Mouse (Mus musculus) hindbrain, embryonic 15.5 days (tissue): ENCODE data around the gene Shf. TPM values are rescaled to one million over a fixed set of nuclear protein-coding genes. Genes with fewer than 3 reads are reported as not detected.
"Not testable (repeated sequence)": the region's sequence is repeated elsewhere in the genome, so short reads cannot be mapped to it uniquely, and the experiment has no call there.

ENCODE experiments used
- ATAC-seq: fragments of 200-750 bp; cut with Nextera tagmentation; 2 replicates; pipeline ENCODE4 v1.8.0; 2017; ENCODE audit warnings: low read depth, moderate number of reproducible peaks, moderate TSS enrichment; ENCODE audit not compliant: low FRiP score
- H3K27ac ChIP-seq: fragments of 300-500 bp; sonication (generic); replicated peaks from 2 replicates; pipeline ENCODE4 v1.5.1; 2015; ENCODE audit warnings: mild to moderate bottlenecking, inconsistent platforms
- H3K27me3 ChIP-seq: fragments of 300-500 bp; sonication (generic); 2 replicates; pipeline ENCODE4 v1.6.1; 2015; ENCODE audit warnings: control low read depth, inconsistent platforms
- H3K36me3 ChIP-seq: fragments of 300-500 bp; sonication (generic); 2 replicates; pipeline ENCODE4 v1.6.1; 2015; ENCODE audit warnings: control low read depth, inconsistent platforms
- H3K4me1 ChIP-seq: fragments of 300-500 bp; sonication (generic); replicated peaks from 2 replicates; pipeline ENCODE4 v1.6.1; 2015; ENCODE audit warnings: control low read depth, inconsistent platforms
- H3K4me2 ChIP-seq: fragments of 300-500 bp; sonication (generic); 2 replicates; pipeline ENCODE4 v1.6.1; 2015; ENCODE audit warnings: moderate library complexity, mild to moderate bottlenecking, inconsistent platforms
- H3K4me3 ChIP-seq: fragments of 300-500 bp; sonication (generic); 2 replicates; pipeline ENCODE4 v1.5.1; 2015; ENCODE audit warnings: mild to moderate bottlenecking, inconsistent platforms
- H3K9ac ChIP-seq: fragments of 300-500 bp; sonication (generic); 2 replicates; pipeline ENCODE4 v1.6.1; 2015; ENCODE audit warnings: inconsistent platforms
- H3K9me3 ChIP-seq: fragments of 300-500 bp; sonication (generic); 2 replicates; pipeline ENCODE4 v1.6.1; 2016; ENCODE audit warnings: control low read depth, inconsistent platforms
- WGBS: fragments of 180-500 bp; shearing (Covaris S2); methylation state at CpG from one replicate; pipeline ENCODE4 v1.1.7; 2015; 5-methylcytosine and 5-hydroxymethylcytosine counted together
- polyA plus RNA-seq: library from polyadenylated mRNA; unstranded; fragments of >200 nt; fragmentation: Nextera tagmentation; extraction: Ambion mirVana; gene quantifications from 2 replicates; pipeline ENCODE4 v1.2.1, GENCODE M21; 2015

Shf gene
- polyA plus RNA-seq, 1 experiment from 2014 or later, result 12.6 TPM

DNA sequence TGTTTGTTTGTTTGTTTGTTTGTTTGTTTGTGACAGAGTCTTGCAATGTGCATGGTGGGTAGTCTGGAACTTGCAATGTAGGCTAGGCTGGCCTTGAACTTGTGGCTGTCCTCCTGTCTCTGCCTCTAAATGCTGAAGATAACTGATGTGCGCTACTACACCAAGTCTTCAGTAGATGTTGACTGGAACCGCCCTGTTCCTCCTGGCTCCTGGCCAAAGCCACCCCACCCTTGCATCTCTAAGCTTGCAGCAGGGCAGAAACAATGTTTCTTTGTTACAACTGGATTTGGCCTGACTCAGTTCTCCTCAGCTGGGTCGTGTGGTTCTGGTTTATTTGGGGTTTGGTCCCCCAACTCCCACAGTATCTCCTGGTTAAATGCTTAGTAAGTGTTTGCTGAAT is 34.8 kb downstream of the Shf start:
- Histone ChIP-seq H3K4me2 (no peak overlapping the region), H3K4me1 (no peaks in the 10 kb centered on the region), H3K36me3 (no peaks in the 10 kb centered on the region), H3K9ac (no peak overlapping the region), H3K27ac (no peak overlapping the region), H3K9me3 (no peaks in the 10 kb centered on the region), H3K27me3 (no peaks in the 10 kb centered on the region), H3K4me3 (no peak overlapping the region)
- ATAC-seq, result no peak
- 58% methylated on average over 3 of the region's 3 CpGs for WGBS

- WGBS, result 87% methylated on average over 3 of the region's 3 CpGs
- Histone ChIP-seq H3K27me3 (no peaks in the 10 kb centered on the region), H3K4me3 (no peak overlapping the region), H3K27ac (no peak overlapping the region), H3K36me3 (no peaks in the 10 kb centered on the region), H3K4me2 (no peak overlapping the region), H3K9ac (no peak overlapping the region), H3K9me3 (no peaks in the 10 kb centered on the region), H3K4me1 (no peaks in the 10 kb centered on the region)
- no peak for ATAC-seq
Observed at GRCm38 (mm10) chr2:122332222-122332621, 36.7 kb downstream of the Shf start.

GRCm38 (mm10) chr2:122330317-122330716 is 38.6 kb downstream of the Shf start:
- not testable (repeated sequence) for H3K4me3 ChIP-seq, H3K27me3 ChIP-seq, H3K9me3 ChIP-seq, ATAC-seq, H3K36me3 ChIP-seq, H3K27ac ChIP-seq, H3K9ac ChIP-seq, H3K4me1 ChIP-seq, H3K4me2 ChIP-seq
- WGBS, result 86% methylated on average over 6 of the region's 6 CpGs

DNA sequence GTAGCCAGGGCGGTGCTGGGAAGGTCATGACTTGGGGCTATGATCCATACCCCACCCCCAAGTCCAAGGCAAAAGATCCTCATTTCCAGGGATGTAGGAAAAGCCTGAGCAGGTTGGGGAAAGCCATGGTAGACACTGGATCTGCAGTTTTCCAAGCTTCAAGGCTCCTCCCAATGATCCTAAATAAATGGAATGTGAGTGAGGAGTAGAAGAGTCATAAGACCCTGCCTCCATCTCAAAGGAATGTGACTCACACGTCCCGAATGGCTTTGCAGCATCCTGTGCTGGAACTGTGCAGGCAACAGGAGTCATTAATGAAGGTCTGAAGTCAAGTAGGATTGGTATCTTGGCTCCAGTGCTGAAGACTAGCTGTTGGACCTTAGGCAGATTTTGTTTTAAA is 41.0 kb downstream of the Shf start:
- 75% methylated on average over 3 of the region's 3 CpGs for WGBS
- no peak overlapping the region for H3K4me2 ChIP-seq
- no peak for ATAC-seq

GRCm38 (mm10) chr2:122325361-122325760 is 43.6 kb downstream of the Shf start:
- ATAC-seq, result no peak

More for the DNA sequence above, 41.0 kb downstream of the Shf start:
- Histone ChIP-seq H3K27me3 (no peaks in the 10 kb centered on the region), H3K36me3 (no peaks in the 10 kb centered on the region), H3K9me3 (no peaks in the 10 kb centered on the region), H3K4me1 (no peaks in the 10 kb centered on the region), H3K27ac (no peak overlapping the region), H3K4me3 (no peak overlapping the region), H3K9ac (no peak overlapping the region)

GRCm38 (mm10) chr2:122324586-122324985 is 44.4 kb downstream of the Shf start:
- Histone ChIP-seq H3K4me3 (no peak overlapping the region), H3K36me3 (no peaks in the 10 kb centered on the region), H3K27ac (no peak overlapping the region), H3K9ac (no peak overlapping the region), H3K9me3 (no peaks in the 10 kb centered on the region), H3K4me2 (no peak overlapping the region), H3K27me3 (no peaks in the 10 kb centered on the region), H3K4me1 (no peaks in the 10 kb centered on the region)
- ATAC-seq, result no peak
- 89% methylated on average over 3 of the region's 3 CpGs for WGBS

More at GRCm38 (mm10) chr2:122325361-122325760, 43.6 kb downstream of the Shf start:
- H3K27ac ChIP-seq, result no peak overlapping the region
- 76% methylated on average over 2 of the region's 2 CpGs for WGBS
- no peak overlapping the region for H3K9ac ChIP-seq
- H3K4me1 ChIP-seq, result no peaks in the 10 kb centered on the region
- H3K4me2 ChIP-seq, result no peak overlapping the region
- H3K4me3 ChIP-seq, result no peak overlapping the region
- H3K27me3 ChIP-seq, result no peaks in the 10 kb centered on the region
- no peaks in the 10 kb centered on the region for H3K9me3 ChIP-seq
- H3K36me3 ChIP-seq, result no peaks in the 10 kb centered on the region

- H3K27ac ChIP-seq, result no peak overlapping the region
- WGBS, result 59% methylated on average over 3 of the region's 3 CpGs
- no peak for ATAC-seq
- no peaks in the 10 kb centered on the region for H3K36me3 ChIP-seq
- no peaks in the 10 kb centered on the region for H3K9me3 ChIP-seq
- no peaks in the 10 kb centered on the region for H3K4me1 ChIP-seq
- no peak overlapping the region for H3K4me3 ChIP-seq
- H3K4me2 ChIP-seq, result no peak overlapping the region
- no peak overlapping the region for H3K9ac ChIP-seq
- no peaks in the 10 kb centered on the region for H3K27me3 ChIP-seq
Observed at GRCm38 (mm10) chr2:122323960-122324359, 45.0 kb downstream of the Shf start.

DNA sequence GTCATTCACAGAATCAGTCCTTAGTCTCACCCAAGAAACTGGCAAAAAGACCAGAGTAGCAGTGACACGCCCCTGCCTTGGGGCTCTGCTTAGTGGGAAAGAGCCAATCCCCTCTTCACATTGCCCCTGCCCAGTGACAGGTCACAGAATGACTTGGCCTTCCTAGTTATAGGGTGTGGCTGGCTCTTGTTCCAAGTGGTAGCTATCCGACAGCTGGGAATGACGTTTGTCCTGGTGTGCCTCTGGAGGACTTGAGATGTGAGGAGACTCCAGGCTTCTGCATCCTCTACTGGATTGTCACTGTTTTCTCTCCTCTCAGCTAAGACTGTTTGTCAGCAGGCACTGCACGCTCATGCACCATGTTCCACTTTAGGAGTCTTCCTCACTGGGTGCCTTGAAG is 51.6 kb downstream of the Shf start:
- H3K9ac ChIP-seq, result no peak overlapping the region
- H3K4me3 ChIP-seq, result no peak overlapping the region
- H3K4me2 ChIP-seq, result no peak overlapping the region
- no peaks in the 10 kb centered on the region for H3K36me3 ChIP-seq
- 81% methylated on average over 4 of the region's 4 CpGs for WGBS
- no peak for ATAC-seq
- peaks cover 19% of the 10 kb centered on the region for H3K27me3 ChIP-seq
- H3K4me1 ChIP-seq, result peaks cover 11% of the 10 kb centered on the region; the same call in 1 of the 2 replicates
- no peaks in the 10 kb centered on the region for H3K9me3 ChIP-seq
- H3K27ac ChIP-seq, result no peak overlapping the region

- Histone ChIP-seq H3K9me3 (no peaks in the 10 kb centered on the region), H3K27me3 (peaks cover 22% of the 10 kb centered on the region), H3K27ac (no peak within 1 kb of the TSS), H3K9ac (no peak within 1 kb of the TSS), H3K4me3 (no peak within 1 kb of the TSS), H3K4me2 (no peak within 1 kb of the TSS), H3K4me1 (peaks cover 11% of the 10 kb centered on the region; the same call in 1 of the 2 replicates), H3K36me3 (no peaks in the 10 kb centered on the region)
- 90% methylated on average over 7 of the region's 7 CpGs for WGBS
- ATAC-seq, result no peak
Observed at GRCm38 (mm10) chr2:122315372-122315771, 53.6 kb downstream of the Shf start, which contains the start of gene Duox1. Gene Duox1 (plus strand): TSS chr2:122315672.

GRCm38 (mm10) chr2:122313536-122313935 is 55.4 kb downstream of the Shf start, which contains the start of gene Duoxa1:
Gene Duoxa1 (minus strand): TSS chr2:122313730.
- 3% methylated on average over 24 of the region's 24 CpGs for WGBS
- Histone ChIP-seq H3K4me1 (peaks cover 11% of the 10 kb centered on the region; the same call in 1 of the 2 replicates), H3K36me3 (no peaks in the 10 kb centered on the region), H3K4me3 (peak within 1 kb of the TSS; percentile 17), H3K9me3 (no peaks in the 10 kb centered on the region), H3K27ac (no peak within 1 kb of the TSS), H3K9ac (no peak within 1 kb of the TSS), H3K4me2 (peak within 1 kb of the TSS; percentile 44), H3K27me3 (peaks cover 22% of the 10 kb centered on the region)
- ATAC-seq, result peak; percentile 48; the same call in 1 of the 2 replicates

- H3K4me1 ChIP-seq, result peaks cover 11% of the 10 kb centered on the region; the same call in 1 of the 2 replicates
- peak overlapping the region; percentile 44 for H3K4me2 ChIP-seq
- 5% methylated on average over 27 of the region's 27 CpGs for WGBS
- peak; percentile 51; the same call in 1 of the 2 replicates for ATAC-seq
- no peaks in the 10 kb centered on the region for H3K36me3 ChIP-seq
- H3K9me3 ChIP-seq, result no peaks in the 10 kb centered on the region
- peak overlapping the region; percentile 17 for H3K4me3 ChIP-seq
- peaks cover 22% of the 10 kb centered on the region for H3K27me3 ChIP-seq
- H3K9ac ChIP-seq, result no peak overlapping the region
- no peak overlapping the region for H3K27ac ChIP-seq
Observed at GRCm38 (mm10) chr2:122312722-122313417, 56.1 kb downstream of the Shf start.

DNA sequence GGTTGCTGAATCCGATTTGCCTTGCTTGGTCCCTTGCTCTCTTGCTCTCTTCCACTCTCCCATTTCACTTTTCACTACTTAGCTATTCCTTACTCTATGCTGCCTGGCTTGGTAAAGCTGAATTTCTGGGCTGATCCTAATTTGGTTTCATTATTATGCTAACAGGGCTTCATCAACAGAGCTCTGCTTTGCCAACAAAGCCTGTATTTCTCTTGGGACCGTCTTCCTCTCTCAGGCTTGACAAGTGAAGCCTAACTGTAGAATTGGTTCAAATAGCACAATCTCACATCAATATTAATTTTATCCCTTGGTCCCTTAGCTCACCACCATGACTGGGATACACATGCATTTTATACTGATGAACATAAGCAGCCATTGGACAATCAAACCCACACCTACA is 57.4 kb downstream of the Shf start:
- Histone ChIP-seq H3K4me1 (peaks cover 11% of the 10 kb centered on the region; the same call in 1 of the 2 replicates), H3K4me3 (no peak overlapping the region), H3K9me3 (no peaks in the 10 kb centered on the region), H3K9ac (no peak overlapping the region), H3K27ac (no peak overlapping the region), H3K27me3 (peaks cover 24% of the 10 kb centered on the region), H3K36me3 (no peaks in the 10 kb centered on the region), H3K4me2 (no peak overlapping the region)
- 41% methylated on average over 2 of the region's 2 CpGs for WGBS
- no peak for ATAC-seq
